Mouse (Mus musculus) embryonic facial prominence, embryonic 13.5 days (tissue): ENCODE results near the gene Kazn. TPM values are rescaled to one million over a fixed set of nuclear protein-coding genes. Genes with fewer than 3 reads are reported as not detected.

Experiments
- ATAC-seq: fragments of 200-750 bp; cut with Nextera tagmentation; 2 replicates; pipeline ENCODE4 v1.8.0; 2017; ENCODE audit warnings: low read depth; ENCODE audit not compliant: insufficient number of reproducible peaks, insufficient read depth, low FRiP score, low TSS enrichment
- H3K27ac ChIP-seq: fragments of 300-500 bp; sonication (generic); 2 replicates; pipeline ENCODE4 v1.5.1; 2015; ENCODE audit warnings: moderate library complexity, mild to moderate bottlenecking, inconsistent platforms
- H3K27me3 ChIP-seq: fragments of 300-500 bp; sonication (generic); 2 replicates; pipeline ENCODE4 v1.6.1; 2015; ENCODE audit warnings: mild to moderate bottlenecking, inconsistent platforms
- H3K36me3 ChIP-seq: fragments of 300-500 bp; sonication (generic); 2 replicates; pipeline ENCODE4 v1.6.1; 2015; ENCODE audit warnings: mild to moderate bottlenecking, inconsistent platforms
- H3K4me1 ChIP-seq: fragments of 300-500 bp; sonication (generic); 2 replicates; pipeline ENCODE4 v1.6.1; 2015; ENCODE audit warnings: inconsistent platforms
- H3K4me2 ChIP-seq: fragments of 300-500 bp; sonication (generic); 2 replicates; pipeline ENCODE4 v1.6.1; 2015; ENCODE audit warnings: moderate library complexity, mild to moderate bottlenecking, inconsistent platforms
- H3K4me3 ChIP-seq: fragments of 300-500 bp; sonication (generic); 2 replicates; pipeline ENCODE4 v1.5.1; 2015; ENCODE audit warnings: mild to moderate bottlenecking, inconsistent platforms
- H3K9ac ChIP-seq: fragments of 300-500 bp; sonication (generic); 2 replicates; pipeline ENCODE4 v1.6.1; 2015; ENCODE audit warnings: mild to moderate bottlenecking, inconsistent platforms
- H3K9me3 ChIP-seq: fragments of 300-500 bp; sonication (generic); 2 replicates; pipeline ENCODE4 v1.6.1; 2016; ENCODE audit warnings: inconsistent platforms
- WGBS: fragments of 180-500 bp; shearing (Covaris S2); methylation state at CpG from one replicate; pipeline ENCODE4 v1.1.7; 2015; ENCODE audit warnings: mixed read lengths; 5-methylcytosine and 5-hydroxymethylcytosine counted together
- polyA plus RNA-seq: library from polyadenylated mRNA; unstranded; fragments of >200 nt; fragmentation: Nextera tagmentation; extraction: Ambion mirVana; gene quantifications from 2 replicates; pipeline ENCODE4 v1.2.1, GENCODE M21; 2015

The Kazn gene
- polyA plus RNA-seq, 1 experiment from 2014 or later = 13.2 TPM

- 54% methylated on average over 4 of the region's 4 CpGs for WGBS
- Histone ChIP-seq H3K27ac (no peak overlapping the region), H3K4me2 (no peak overlapping the region), H3K4me3 (no peak overlapping the region), H3K9me3 (no peaks in the 10 kb centered on the region), H3K9ac (no peak overlapping the region), H3K27me3 (no peaks in the 10 kb centered on the region), H3K36me3 (no peaks in the 10 kb centered on the region), H3K4me1 (peaks cover 4% of the 10 kb centered on the region)
- ATAC-seq = no peak
Observed at GRCm38 (mm10) chr4:142261725-142262124, 22.5 kb upstream of the Kazn start.

- Histone ChIP-seq H3K36me3 (no peaks in the 10 kb centered on the region), H3K27ac (no peak overlapping the region), H3K4me1 (peaks cover 12% of the 10 kb centered on the region), H3K4me3 (no peak overlapping the region), H3K9me3 (no peaks in the 10 kb centered on the region), H3K9ac (no peak overlapping the region), H3K27me3 (no peaks in the 10 kb centered on the region), H3K4me2 (no peak overlapping the region)
- WGBS = 88% methylated on average over 10 of the region's 10 CpGs
- ATAC-seq = no peak
Observed at GRCm38 (mm10) chr4:142258730-142259129, 19.5 kb upstream of the Kazn start.

GRCm38 (mm10) chr4:142254088-142254487, 14.9 kb upstream of the Kazn start:
- no peak for ATAC-seq
- 68% methylated on average over 6 of the region's 6 CpGs for WGBS
- H3K4me1 ChIP-seq = peaks cover 19% of the 10 kb centered on the region
- H3K4me3 ChIP-seq = no peak overlapping the region
- H3K9me3 ChIP-seq = no peaks in the 10 kb centered on the region
- H3K9ac ChIP-seq = no peak overlapping the region
- H3K27ac ChIP-seq = no peak overlapping the region
- no peak overlapping the region for H3K4me2 ChIP-seq
- no peaks in the 10 kb centered on the region for H3K36me3 ChIP-seq
- no peaks in the 10 kb centered on the region for H3K27me3 ChIP-seq

GRCm38 (mm10) chr4:142251471-142252354, 12.5 kb upstream of the Kazn start:
- peak; percentile 21; the same call in 1 of the 2 replicates for ATAC-seq
- 31% methylated on average over 12 of the region's 12 CpGs for WGBS
- H3K9ac ChIP-seq = no peak overlapping the region; the same call in 1 of the 2 replicates
- H3K4me3 ChIP-seq = no peak overlapping the region
- H3K4me1 ChIP-seq = peaks cover 19% of the 10 kb centered on the region
- no peaks in the 10 kb centered on the region for H3K9me3 ChIP-seq
- H3K36me3 ChIP-seq = no peaks in the 10 kb centered on the region
- peak overlapping the region; percentile 60; the same call in 1 of the 2 replicates for H3K27ac ChIP-seq
- H3K4me2 ChIP-seq = no peak overlapping the region
- no peaks in the 10 kb centered on the region for H3K27me3 ChIP-seq

- no peaks in the 10 kb centered on the region for H3K36me3 ChIP-seq
- H3K27ac ChIP-seq = no peak overlapping the region
- WGBS = 91% methylated on average over 8 of the region's 8 CpGs
- H3K9ac ChIP-seq = no peak overlapping the region
- ATAC-seq = no peak; the same call in 1 of the 2 replicates
- H3K4me3 ChIP-seq = no peak overlapping the region
- H3K9me3 ChIP-seq = no peaks in the 10 kb centered on the region
- H3K27me3 ChIP-seq = no peaks in the 10 kb centered on the region
- no peak overlapping the region for H3K4me2 ChIP-seq
- peaks cover 11% of the 10 kb centered on the region for H3K4me1 ChIP-seq
Observed at GRCm38 (mm10) chr4:142250054-142250453, 10.9 kb upstream of the Kazn start.

- no peaks in the 10 kb centered on the region for H3K27me3 ChIP-seq
- H3K36me3 ChIP-seq = no peaks in the 10 kb centered on the region
- H3K4me1 ChIP-seq = peaks cover 11% of the 10 kb centered on the region
- no peak for ATAC-seq
- no peak overlapping the region for H3K4me2 ChIP-seq
- WGBS = 25% methylated on average over 9 of the region's 9 CpGs
- H3K9me3 ChIP-seq = no peaks in the 10 kb centered on the region
- no peak overlapping the region for H3K27ac ChIP-seq
- H3K4me3 ChIP-seq = no peak overlapping the region
- H3K9ac ChIP-seq = no peak overlapping the region
Observed at GRCm38 (mm10) chr4:142249401-142249800, 10.2 kb upstream of the Kazn start.

- Histone ChIP-seq H3K27me3 (no peaks in the 10 kb centered on the region), H3K36me3 (no peaks in the 10 kb centered on the region), H3K27ac (no peak overlapping the region), H3K9ac (no peak overlapping the region), H3K9me3 (no peaks in the 10 kb centered on the region), H3K4me1 (peaks cover 11% of the 10 kb centered on the region), H3K4me2 (no peak overlapping the region), H3K4me3 (no peak overlapping the region)
- WGBS = 9% methylated on average over 5 of the region's 5 CpGs
- ATAC-seq = no peak
Observed at GRCm38 (mm10) chr4:142248426-142248825, 9.2 kb upstream of the Kazn start.

- 28% methylated on average over 5 of the region's 5 CpGs for WGBS
Observed at GRCm38 (mm10) chr4:142246698-142247097, 7.5 kb upstream of the Kazn start.

GRCm38 (mm10) chr4:142244641-142245040, 5.4 kb upstream of the Kazn start:
- peaks cover 20% of the 10 kb centered on the region for H3K4me1 ChIP-seq
- WGBS = 89% methylated on average over 5 of the region's 5 CpGs
- no peaks in the 10 kb centered on the region for H3K9me3 ChIP-seq
- no peaks in the 10 kb centered on the region for H3K27me3 ChIP-seq
- H3K27ac ChIP-seq = no peak overlapping the region
- H3K9ac ChIP-seq = no peak overlapping the region
- H3K36me3 ChIP-seq = no peaks in the 10 kb centered on the region
- H3K4me2 ChIP-seq = no peak overlapping the region
- H3K4me3 ChIP-seq = no peak overlapping the region
- no peak for ATAC-seq

More at GRCm38 (mm10) chr4:142246698-142247097, 7.5 kb upstream of the Kazn start:
- Histone ChIP-seq H3K36me3 (no peaks in the 10 kb centered on the region), H3K4me1 (peaks cover 10% of the 10 kb centered on the region), H3K4me3 (no peak overlapping the region), H3K4me2 (no peak overlapping the region), H3K27me3 (no peaks in the 10 kb centered on the region), H3K9me3 (no peaks in the 10 kb centered on the region), H3K27ac (no peak overlapping the region), H3K9ac (no peak overlapping the region)
- ATAC-seq = no peak

GRCm38 (mm10) chr4:142242750-142243383, 3.7 kb upstream of the Kazn start:
- no peaks in the 10 kb centered on the region for H3K27me3 ChIP-seq
- H3K9ac ChIP-seq = no peak overlapping the region
- no peak overlapping the region for H3K27ac ChIP-seq
- ATAC-seq = no peak
- H3K4me3 ChIP-seq = no peak overlapping the region
- H3K4me2 ChIP-seq = no peak overlapping the region
- H3K4me1 ChIP-seq = peaks cover 32% of the 10 kb centered on the region
- H3K9me3 ChIP-seq = no peaks in the 10 kb centered on the region
- 90% methylated on average over 6 of the region's 6 CpGs for WGBS
- H3K36me3 ChIP-seq = no peaks in the 10 kb centered on the region

- Histone ChIP-seq H3K27ac (no peak overlapping the region), H3K4me1 (peaks cover 39% of the 10 kb centered on the region), H3K9ac (no peak overlapping the region), H3K4me2 (no peak overlapping the region), H3K27me3 (no peaks in the 10 kb centered on the region), H3K36me3 (no peaks in the 10 kb centered on the region), H3K4me3 (no peak overlapping the region), H3K9me3 (no peaks in the 10 kb centered on the region)
- ATAC-seq = no peak
- 85% methylated on average over 4 of the region's 4 CpGs for WGBS
Observed at GRCm38 (mm10) chr4:142242164-142242563, 3.0 kb upstream of the Kazn start.

GRCm38 (mm10) chr4:142240874-142241273, 1.7 kb upstream of the Kazn start:
- 31% methylated on average over 5 of the region's 5 CpGs for WGBS
- Histone ChIP-seq H3K4me1 (peaks cover 45% of the 10 kb centered on the region), H3K27me3 (no peaks in the 10 kb centered on the region), H3K36me3 (no peaks in the 10 kb centered on the region), H3K9me3 (no peaks in the 10 kb centered on the region), H3K9ac (no peak overlapping the region), H3K4me2 (no peak overlapping the region), H3K4me3 (no peak overlapping the region), H3K27ac (no peak overlapping the region)
- no peak for ATAC-seq
